Mouse (Mus musculus): ENCODE measurements at regions not wholly inside any gene's neighbourhood (a gene's known extent, or its start where the extent isn't known, plus 50 kb on each side); places are given as distances from the start of the nearest gene placed in this dataset.

GRCm38 (mm10) chr16:65916831-65917230, 101.8 kb downstream of the Vgll3 start:
- no peak for DNase-seq (ENCODE audit: extremely low spot score, low read depth, low spot score)

GRCm38 (mm10) chr16:65925986-65926385, 110.9 kb downstream of the Vgll3 start:
- no peak for DNase-seq (ENCODE audit: extremely low spot score, low read depth, low spot score)

- no peak for DNase-seq (ENCODE audit: extremely low spot score, low read depth, low spot score)
These were observed 148.8 kb downstream of the Vgll3 start for GRCm38 (mm10) chr16:65963829-65964228.

- DNase-seq (ENCODE audit: extremely low spot score, low read depth, low spot score) = no peak
These were observed 149.2 kb downstream of the Vgll3 start for GRCm38 (mm10) chr16:65964260-65964659.

GRCm38 (mm10) chr16:65977075-65977474, 162.0 kb downstream of the Vgll3 start:
- DNase-seq (ENCODE audit: extremely low spot score, low read depth, low spot score) = no peak

GRCm38 (mm10) chr16:65987186-65987585, 172.1 kb downstream of the Vgll3 start:
- DNase-seq (ENCODE audit: extremely low spot score, low read depth, low spot score) = no peak

- DNase-seq (ENCODE audit: extremely low spot score, low read depth, low spot score) = no peak
These were observed 184.3 kb downstream of the Vgll3 start for GRCm38 (mm10) chr16:65999343-65999742.

GRCm38 (mm10) chr16:66000728-66001273, 185.7 kb downstream of the Vgll3 start:
- DNase-seq (ENCODE audit: extremely low spot score, low read depth, low spot score) = no peak

- DNase-seq (ENCODE audit: extremely low spot score, low read depth, low spot score) = no peak
These were observed 189.6 kb downstream of the Vgll3 start for GRCm38 (mm10) chr16:66004689-66005088.

- DNase-seq (ENCODE audit: extremely low spot score, low read depth, low spot score) = peak; percentile 44
These were observed 191.0 kb downstream of the Vgll3 start for GRCm38 (mm10) chr16:66005954-66006580.

GRCm38 (mm10) chr16:66013608-66014007, 198.6 kb downstream of the Vgll3 start:
- peak; percentile 44 for DNase-seq (ENCODE audit: extremely low spot score, low read depth, low spot score)

- DNase-seq (ENCODE audit: extremely low spot score, low read depth, low spot score) = no peak
These were observed 200.0 kb downstream of the Vgll3 start for GRCm38 (mm10) chr16:66014861-66015602.

GRCm38 (mm10) chr16:66017040-66017439, 202.0 kb downstream of the Vgll3 start:
- no peak for DNase-seq (ENCODE audit: extremely low spot score, low read depth, low spot score)

GRCm38 (mm10) chr16:66023397-66023796, 208.3 kb downstream of the Vgll3 start:
- no peak for DNase-seq (ENCODE audit: extremely low spot score, low read depth, low spot score)

All from hindlimb bud, embryonic 11.5 days (tissue).